Mouse (Mus musculus) liver, embryonic 15.5 days (tissue): ENCODE measurements around the gene Vapa. TPM values are rescaled to one million over a fixed set of nuclear protein-coding genes. Genes with fewer than 3 reads are reported as not detected.
"Not testable (repeated sequence)": the region's sequence is repeated elsewhere in the genome, so short reads cannot be mapped to it uniquely, and the experiment has no call there.

Experiments used
- ATAC-seq: fragments of 200-750 bp; cut with Nextera tagmentation; 2 replicates; pipeline ENCODE4 v1.8.0; 2017; ENCODE audit warnings: moderate number of reproducible peaks, mild to moderate bottlenecking, moderate library complexity; ENCODE audit not compliant: insufficient read depth
- H3K27ac ChIP-seq: fragments of 300-500 bp; sonication (generic); replicated peaks from 2 replicates; pipeline ENCODE4 v1.5.1; 2015; ENCODE audit warnings: mild to moderate bottlenecking, inconsistent platforms
- H3K27me3 ChIP-seq: fragments of 300-500 bp; sonication (generic); 2 replicates; pipeline ENCODE4 v1.6.1; 2015; ENCODE audit warnings: mild to moderate bottlenecking, inconsistent platforms
- H3K36me3 ChIP-seq: fragments of 300-500 bp; sonication (generic); replicated peaks from 2 replicates; pipeline ENCODE4 v1.6.1; 2015; ENCODE audit warnings: moderate library complexity, mild to moderate bottlenecking, inconsistent platforms
- H3K4me1 ChIP-seq: fragments of 300-500 bp; sonication (generic); replicated peaks from 2 replicates; pipeline ENCODE4 v1.6.1; 2015; ENCODE audit warnings: inconsistent platforms
- H3K4me2 ChIP-seq: fragments of 300-500 bp; sonication (generic); 2 replicates; pipeline ENCODE4 v1.6.1; 2015; ENCODE audit warnings: moderate library complexity, mild to moderate bottlenecking, inconsistent platforms
- H3K4me3 ChIP-seq: fragments of 300-500 bp; sonication (generic); replicated peaks from 2 replicates; pipeline ENCODE4 v1.5.1; 2015; ENCODE audit warnings: mild to moderate bottlenecking, inconsistent platforms
- H3K9ac ChIP-seq: fragments of 300-500 bp; sonication (generic); 2 replicates; pipeline ENCODE4 v1.6.1; 2015; ENCODE audit warnings: moderate library complexity, mild to moderate bottlenecking, inconsistent platforms
- H3K9me3 ChIP-seq: fragments of 300-500 bp; sonication (generic); replicated peaks from 2 replicates; pipeline ENCODE4 v1.6.1; 2016; ENCODE audit warnings: inconsistent platforms
- WGBS: fragments of 180-500 bp; shearing (Covaris S2); methylation state at CpG from one replicate; pipeline ENCODE4 v1.1.7; 2015; ENCODE audit warnings: mixed read lengths; ENCODE audit not compliant: insufficient replicate concordance; 5-methylcytosine and 5-hydroxymethylcytosine counted together
- polyA plus RNA-seq: library from polyadenylated mRNA; unstranded; fragments of >200 nt; fragmentation: Nextera tagmentation; extraction: Ambion mirVana; gene quantifications from 2 replicates; pipeline ENCODE4 v1.2.1, GENCODE M21; 2015

Vapa gene
- polyA plus RNA-seq, 1 experiment from 2014 or later: 63.9 TPM

DNA sequence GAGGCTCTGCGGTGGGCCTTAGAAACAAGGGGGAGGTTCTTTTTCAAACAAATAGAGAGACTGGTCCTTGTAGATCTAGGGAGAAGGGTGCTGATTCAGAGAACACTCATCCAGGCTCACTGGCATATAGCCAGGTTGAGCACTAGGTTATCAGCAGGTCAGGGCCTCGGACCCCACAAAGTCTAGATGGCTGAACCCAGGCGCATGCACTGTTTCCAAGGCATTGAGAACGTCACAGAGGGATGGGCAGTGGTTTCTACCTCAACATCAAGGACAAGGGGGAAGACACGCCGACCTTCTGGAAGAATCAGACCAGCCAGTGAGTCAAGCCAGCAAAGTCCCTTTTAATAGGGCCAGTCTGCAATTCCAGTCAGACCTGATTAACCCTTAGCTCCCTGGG, 33.9 kb upstream of the Vapa start:
- no peak overlapping the region for H3K4me2 ChIP-seq

DNA sequence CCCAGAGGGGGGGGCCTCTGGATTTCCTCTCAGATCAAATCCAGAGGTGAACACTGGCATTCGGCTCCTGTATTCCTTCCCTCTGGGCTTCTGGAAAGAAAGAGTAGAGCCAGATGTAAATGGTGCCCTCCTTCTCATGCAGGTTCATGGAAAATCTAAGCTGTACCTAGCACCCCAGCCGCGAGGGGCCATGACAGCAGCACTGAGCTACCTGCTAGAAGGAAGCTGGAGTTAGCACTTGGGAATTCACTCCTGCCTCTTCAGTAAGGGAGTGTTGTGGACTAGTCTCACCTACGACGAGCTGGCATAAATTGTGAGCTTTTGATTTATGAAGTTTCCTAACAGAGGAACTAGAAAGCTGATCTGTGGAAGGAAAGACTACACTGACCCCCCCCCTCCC, 30.2 kb upstream of the Vapa start:
- no peaks in the 10 kb centered on the region for H3K36me3 ChIP-seq
- H3K9ac ChIP-seq: no peak overlapping the region
- WGBS: 65% methylated on average over 5 of the region's 5 CpGs
- no peak overlapping the region for H3K4me3 ChIP-seq
- no peaks in the 10 kb centered on the region for H3K9me3 ChIP-seq
- no peak overlapping the region for H3K4me2 ChIP-seq
- H3K4me1 ChIP-seq: no peaks in the 10 kb centered on the region; the same call in 1 of the 2 replicates
- no peak for ATAC-seq
- H3K27me3 ChIP-seq: no peaks in the 10 kb centered on the region
- no peak overlapping the region for H3K27ac ChIP-seq

More for the DNA sequence above, 33.9 kb upstream of the Vapa start:
- Histone ChIP-seq H3K4me1 (no peaks in the 10 kb centered on the region; the same call in 1 of the 2 replicates), H3K27ac (no peak overlapping the region), H3K27me3 (no peaks in the 10 kb centered on the region), H3K9ac (no peak overlapping the region), H3K9me3 (no peaks in the 10 kb centered on the region), H3K36me3 (no peaks in the 10 kb centered on the region), H3K4me3 (no peak overlapping the region)
- ATAC-seq: no peak
- 60% methylated on average over 6 of the region's 6 CpGs for WGBS

DNA sequence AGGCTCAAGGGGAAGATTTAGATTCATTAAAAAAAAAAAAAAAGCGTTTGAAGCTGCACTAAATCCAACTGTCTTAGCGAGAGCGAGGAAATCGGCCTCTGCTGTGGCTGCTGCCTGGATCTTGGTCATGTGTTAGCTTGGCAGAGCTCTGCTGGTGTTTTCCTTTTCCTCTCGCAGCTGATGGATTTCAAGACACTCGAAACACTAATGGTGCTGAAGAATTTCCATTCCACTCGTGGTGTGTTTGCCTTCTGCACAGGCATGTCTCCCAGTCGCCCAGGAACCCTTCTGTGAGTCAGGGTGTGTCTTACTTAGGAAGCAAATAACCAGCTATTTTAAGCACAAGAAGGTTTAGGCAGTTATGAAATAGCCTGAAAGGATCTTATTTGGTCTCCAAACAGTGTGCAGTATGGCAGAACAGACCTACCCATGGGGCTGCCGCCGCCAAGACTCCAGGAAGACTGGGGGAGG, 29.7 kb upstream of the Vapa start:
- WGBS: 52% methylated on average over 10 of the region's 10 CpGs
- no peak for ATAC-seq
- Histone ChIP-seq H3K36me3 (no peaks in the 10 kb centered on the region), H3K4me2 (no peak overlapping the region), H3K4me1 (no peaks in the 10 kb centered on the region; the same call in 1 of the 2 replicates), H3K9ac (no peak overlapping the region), H3K27ac (no peak overlapping the region), H3K4me3 (no peak overlapping the region), H3K27me3 (no peaks in the 10 kb centered on the region), H3K9me3 (no peaks in the 10 kb centered on the region)

DNA sequence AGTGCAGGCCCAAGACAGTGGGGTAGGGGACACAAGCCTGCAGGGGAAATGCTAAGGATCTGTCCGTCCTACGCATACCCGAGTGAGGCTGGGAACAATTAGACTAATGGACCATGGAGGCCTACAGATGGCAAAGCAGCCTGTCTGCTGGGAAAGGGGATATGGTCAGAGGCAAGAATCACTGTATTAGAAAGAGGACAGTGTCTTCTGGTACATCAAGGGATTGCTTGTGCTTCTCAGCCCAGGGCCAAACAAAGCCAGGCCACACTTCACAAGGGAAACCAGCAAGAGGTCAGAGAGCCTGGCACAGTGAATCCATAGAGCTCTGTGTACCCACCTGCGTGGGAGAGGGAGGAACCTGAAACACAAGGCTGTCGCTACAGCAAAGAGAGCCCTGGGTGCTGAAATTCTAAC, 29.2 kb upstream of the Vapa start:
- 77% methylated on average over 5 of the region's 5 CpGs for WGBS
- no peak overlapping the region for H3K9ac ChIP-seq
- H3K4me1 ChIP-seq: no peaks in the 10 kb centered on the region; the same call in 1 of the 2 replicates
- H3K4me2 ChIP-seq: no peak overlapping the region
- no peaks in the 10 kb centered on the region for H3K36me3 ChIP-seq
- H3K27me3 ChIP-seq: no peaks in the 10 kb centered on the region
- no peaks in the 10 kb centered on the region for H3K9me3 ChIP-seq
- ATAC-seq: no peak
- no peak overlapping the region for H3K4me3 ChIP-seq
- H3K27ac ChIP-seq: no peak overlapping the region

DNA sequence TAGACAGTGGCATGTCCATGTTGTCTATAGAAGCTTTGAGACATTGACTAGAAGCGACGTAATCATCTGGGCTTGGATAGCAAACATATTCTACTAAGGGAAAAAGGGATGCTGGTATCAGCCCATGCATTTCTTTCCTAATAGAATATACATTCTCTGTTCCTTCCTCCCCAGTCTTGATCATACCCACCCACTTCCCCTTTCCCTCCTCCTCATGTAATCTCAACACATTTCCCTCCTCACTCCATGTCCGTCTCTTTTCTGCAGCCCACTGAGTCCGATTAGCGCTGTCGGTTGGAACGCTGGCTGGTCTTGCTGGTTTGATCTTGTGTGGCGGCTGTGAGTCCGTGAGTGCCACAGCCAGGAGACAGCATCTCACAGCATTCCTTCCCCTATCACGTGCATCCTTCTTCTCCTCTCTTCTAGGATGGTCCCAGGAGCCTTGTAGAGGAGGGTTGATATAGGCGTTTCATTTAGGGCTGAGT, 28.4 kb upstream of the Vapa start, which contains the start of gene Txndc2:
Txndc2 (minus strand) TSS at position 435 of the 485 bp plus-strand sequence.
- H3K4me3 ChIP-seq: no peak within 1 kb of the TSS
- no peak within 1 kb of the TSS for H3K9ac ChIP-seq
- no peak within 1 kb of the TSS for H3K27ac ChIP-seq
- no peaks in the 10 kb centered on the region for H3K36me3 ChIP-seq
- H3K9me3 ChIP-seq: no peaks in the 10 kb centered on the region
- no peaks in the 10 kb centered on the region for H3K27me3 ChIP-seq
- no peaks in the 10 kb centered on the region; the same call in 1 of the 2 replicates for H3K4me1 ChIP-seq
- no peak for ATAC-seq
- 68% methylated on average over 11 of the region's 11 CpGs for WGBS
- H3K4me2 ChIP-seq: no peak within 1 kb of the TSS

DNA sequence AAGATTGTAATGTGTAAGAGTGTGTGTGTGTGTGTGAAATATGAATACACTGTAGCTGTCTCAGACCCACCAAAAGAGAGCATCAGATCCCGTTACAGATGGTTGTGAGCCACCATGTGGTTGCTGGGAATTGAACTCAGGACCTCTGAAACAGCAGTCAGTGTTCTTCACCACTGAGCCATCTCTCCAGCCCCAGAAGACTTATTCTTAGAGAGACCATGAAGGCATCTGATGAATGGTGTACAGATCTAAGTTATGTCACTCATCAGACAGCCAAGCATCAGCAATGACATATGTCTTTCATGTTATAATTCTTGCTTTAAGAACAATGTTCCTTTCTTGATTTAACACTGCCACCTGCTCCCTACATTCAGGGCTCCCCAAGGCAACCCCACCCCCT, 25.8 kb upstream of the Vapa start:
- Histone ChIP-seq H3K27ac (no peak overlapping the region), H3K36me3 (no peaks in the 10 kb centered on the region), H3K27me3 (no peaks in the 10 kb centered on the region; the same call in 1 of the 2 replicates), H3K9ac (no peak overlapping the region), H3K9me3 (no peaks in the 10 kb centered on the region), H3K4me2 (no peak overlapping the region), H3K4me3 (no peak overlapping the region), H3K4me1 (no peaks in the 10 kb centered on the region; the same call in 1 of the 2 replicates)
- WGBS: 67% methylated on average over 1 of the region's 1 CpGs
- ATAC-seq: no peak

DNA sequence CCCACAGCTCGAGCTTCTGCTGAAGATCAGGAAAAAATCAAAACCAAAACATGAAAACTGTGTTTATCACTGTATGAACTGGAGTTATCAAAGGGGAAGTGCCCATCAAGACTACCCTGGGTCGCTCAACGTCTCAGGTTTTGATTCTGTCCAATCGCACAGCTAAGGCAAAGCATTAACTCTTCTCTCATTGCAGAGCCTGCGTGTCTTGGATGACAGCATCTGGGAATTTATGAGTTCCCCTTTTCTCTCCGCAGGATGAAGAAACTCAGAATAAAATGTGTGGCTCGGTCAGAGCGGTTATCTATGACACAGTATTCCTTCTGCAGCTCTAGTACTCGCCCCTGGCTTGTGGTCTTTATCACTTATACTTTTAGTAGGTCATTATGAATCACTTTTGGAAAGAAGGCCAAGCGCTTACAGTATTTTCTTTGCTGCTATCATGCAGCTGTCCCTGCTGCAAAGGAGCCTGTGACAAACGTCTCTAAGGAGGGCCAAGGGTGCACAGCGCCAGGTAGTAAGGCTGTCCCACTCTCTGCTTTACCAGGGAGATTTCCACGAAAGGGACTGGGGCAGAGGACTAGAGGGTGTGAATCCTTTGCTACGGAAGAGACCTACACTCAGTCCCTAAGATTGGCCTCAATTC, 22.5 kb upstream of the Vapa start:
- no peak for ATAC-seq
- Histone ChIP-seq H3K27me3 (no peaks in the 10 kb centered on the region; the same call in 1 of the 2 replicates), H3K4me3 (no peak overlapping the region), H3K9ac (no peak overlapping the region), H3K4me1 (no peaks in the 10 kb centered on the region), H3K27ac (no peak overlapping the region), H3K4me2 (no peak overlapping the region), H3K9me3 (no peaks in the 10 kb centered on the region), H3K36me3 (no peaks in the 10 kb centered on the region)
- 20% methylated on average over 14 of the region's 14 CpGs for WGBS

DNA sequence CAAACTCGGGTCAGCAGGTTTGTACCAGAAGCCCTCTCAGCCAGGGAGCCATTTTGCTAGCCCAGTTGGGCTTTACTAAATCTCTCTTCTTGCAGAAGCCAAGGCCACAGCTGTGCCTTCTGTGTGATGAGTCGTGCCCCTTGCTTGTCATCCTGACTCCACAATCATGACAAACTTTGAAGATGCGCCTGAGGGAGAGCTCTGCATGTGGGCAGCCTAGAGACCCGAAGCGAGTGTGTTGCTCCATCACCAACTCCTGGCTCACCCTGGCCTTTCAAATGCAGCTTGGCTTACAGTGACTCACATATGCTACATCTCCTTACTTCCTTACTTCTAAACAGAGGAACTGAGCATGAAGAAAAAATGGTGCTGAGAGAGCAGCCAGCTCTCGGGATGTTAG, 16.6 kb upstream of the Vapa start:
- Histone ChIP-seq H3K9me3 (no peaks in the 10 kb centered on the region), H3K36me3 (no peaks in the 10 kb centered on the region), H3K4me2 (no peak overlapping the region), H3K4me1 (no peaks in the 10 kb centered on the region), H3K27me3 (no peaks in the 10 kb centered on the region; the same call in 1 of the 2 replicates), H3K4me3 (no peak overlapping the region), H3K9ac (no peak overlapping the region), H3K27ac (no peak overlapping the region)
- no peak for ATAC-seq
- WGBS: 60% methylated on average over 6 of the region's 6 CpGs

DNA sequence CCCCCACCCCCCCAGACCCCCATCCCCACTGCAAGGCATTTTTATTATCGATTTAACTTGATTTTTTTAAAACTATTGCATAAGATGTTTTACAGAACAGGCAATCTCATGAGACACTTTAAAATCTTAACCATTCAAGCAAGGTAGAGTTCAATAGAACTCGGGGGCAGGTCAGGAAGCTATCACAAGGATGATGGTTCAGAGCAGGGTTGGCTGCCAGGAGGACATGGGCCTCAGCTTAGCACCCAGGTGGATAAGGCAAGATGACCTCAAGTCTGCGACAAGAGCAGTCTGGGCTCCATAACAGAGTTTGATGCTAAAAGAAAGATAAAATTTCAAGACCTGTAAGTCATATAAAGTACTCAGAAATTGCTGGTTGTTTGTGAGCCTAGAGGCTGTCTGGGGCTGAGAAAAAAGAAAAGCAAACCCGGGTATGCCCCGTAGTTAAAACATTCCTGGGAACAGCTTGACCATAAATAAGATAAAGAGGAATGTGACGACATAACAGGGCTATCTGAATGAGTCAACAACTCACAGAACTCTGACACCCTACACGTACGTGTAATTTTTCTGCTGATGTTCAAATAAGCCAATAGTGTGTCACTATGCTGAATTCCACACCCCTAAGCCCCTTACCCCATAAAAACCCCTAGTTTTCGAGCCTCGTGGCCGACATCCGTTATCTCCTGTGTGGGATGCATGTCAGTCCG, 15.6 kb upstream of the Vapa start:
- WGBS: 58% methylated on average over 13 of the region's 13 CpGs
- not testable (repeated sequence) for H3K36me3 ChIP-seq, ATAC-seq, H3K27ac ChIP-seq, H3K27me3 ChIP-seq, H3K4me1 ChIP-seq, H3K4me3 ChIP-seq, H3K4me2 ChIP-seq, H3K9ac ChIP-seq, H3K9me3 ChIP-seq

DNA sequence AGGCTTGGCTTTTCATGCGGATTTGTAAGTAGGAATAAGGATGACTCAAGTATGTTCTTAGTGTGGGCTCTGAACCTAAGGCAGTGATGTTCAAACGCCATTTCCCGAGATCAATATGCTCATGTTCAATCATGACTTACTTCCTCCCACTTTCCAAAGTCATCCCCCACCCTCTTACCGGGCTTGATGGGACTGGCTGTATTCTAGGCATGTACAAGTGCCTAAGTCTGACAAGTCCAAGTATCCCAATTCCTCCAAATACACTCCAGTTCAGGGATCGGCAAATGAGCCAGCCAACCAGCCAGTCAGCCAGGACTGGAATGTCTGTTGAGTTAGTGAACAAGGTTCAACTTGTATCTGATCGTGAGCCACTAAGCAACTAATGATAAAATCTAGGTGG, 12.9 kb upstream of the Vapa start:
- H3K36me3 ChIP-seq: no peaks in the 10 kb centered on the region
- H3K4me3 ChIP-seq: no peak overlapping the region
- no peak overlapping the region for H3K27ac ChIP-seq
- no peak for ATAC-seq
- no peak overlapping the region for H3K4me2 ChIP-seq
- no peak overlapping the region for H3K9ac ChIP-seq
- no peaks in the 10 kb centered on the region for H3K9me3 ChIP-seq
- no peaks in the 10 kb centered on the region for H3K27me3 ChIP-seq
- no peaks in the 10 kb centered on the region for H3K4me1 ChIP-seq
- 69% methylated on average over 6 of the region's 6 CpGs for WGBS

DNA sequence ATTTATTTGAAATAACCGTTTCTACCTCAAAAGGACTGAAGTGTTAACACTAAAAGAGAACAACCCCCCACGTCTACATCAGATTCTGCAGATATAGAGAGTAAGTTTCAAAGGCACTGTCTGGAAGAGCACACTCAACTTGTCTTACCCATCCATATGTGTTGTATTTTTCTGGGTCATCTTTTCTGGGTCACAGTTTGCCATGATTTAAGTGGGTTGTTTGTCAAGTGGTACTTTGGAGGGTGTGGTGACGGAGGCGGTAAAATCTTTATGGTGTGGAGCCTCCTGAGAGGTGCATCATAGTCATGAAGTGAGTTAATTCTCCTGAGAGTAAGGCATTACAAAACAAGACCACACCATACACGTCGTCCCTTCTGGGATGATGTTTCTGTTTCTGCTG, 12.2 kb upstream of the Vapa start:
- H3K36me3 ChIP-seq: no peaks in the 10 kb centered on the region
- H3K4me1 ChIP-seq: no peaks in the 10 kb centered on the region
- no peaks in the 10 kb centered on the region for H3K27me3 ChIP-seq
- no peak for ATAC-seq
- no peak overlapping the region for H3K27ac ChIP-seq
- 69% methylated on average over 6 of the region's 6 CpGs for WGBS
- no peak overlapping the region for H3K9ac ChIP-seq
- H3K4me3 ChIP-seq: no peak overlapping the region
- no peaks in the 10 kb centered on the region for H3K9me3 ChIP-seq
- no peak overlapping the region for H3K4me2 ChIP-seq
